Mouse (Mus musculus): ENCODE measurements around the gene Calu. TPM values are rescaled to one million over a fixed set of nuclear protein-coding genes. Genes with fewer than 3 reads are reported as not detected.
A peak's percentile ranks its signal among the peaks of the same experiment; 100 is the strongest.
"Not testable (repeated sequence)": the region's sequence is repeated elsewhere in the genome, so short reads cannot be mapped to it uniquely, and the experiment has no call there.

Gene Calu
- polyA plus RNA-seq, 1 experiment from 2014 or later = 447 TPM

DNA sequence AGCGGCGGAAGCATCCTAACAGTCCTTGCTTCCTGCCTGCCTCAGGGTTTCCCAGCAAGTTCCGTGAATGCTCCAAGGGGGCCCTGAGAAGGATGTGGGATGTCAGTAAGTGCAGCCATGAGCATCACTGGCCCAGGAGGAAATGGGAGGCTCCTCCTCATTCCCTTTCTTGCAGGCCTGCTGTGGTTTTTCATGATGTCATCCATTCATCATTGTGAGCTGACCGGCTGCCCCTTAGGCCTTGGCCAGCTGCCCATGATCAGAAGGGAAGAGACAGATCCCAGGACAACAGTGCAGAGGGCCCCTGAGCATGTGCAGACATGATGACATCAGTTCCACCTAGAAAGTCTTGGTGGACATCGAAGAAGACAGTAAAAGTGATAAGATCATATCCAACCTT, 29.0 kb upstream of the Calu start, which contains the start of gene Fam71f1:
Gene Fam71f1 (plus strand): TSS at position 262 of the 400 bp plus-strand sequence.
- H3K9ac ChIP-seq (ENCODE audit: low read length) = no peak within 1 kb of the TSS
- H3K27me3 ChIP-seq (ENCODE audit: control insufficient read depth, insufficient read depth, low read depth, low read length) = no peaks in the 10 kb centered on the region
- H3K4me2 ChIP-seq (ENCODE audit: low read depth, low read length) = no peak within 1 kb of the TSS
- H3K4me1 ChIP-seq (replicated peaks; ENCODE audit: control insufficient read depth, insufficient read depth, low read length) = no peaks in the 10 kb centered on the region
- H3K9me3 ChIP-seq (ENCODE audit: control insufficient read depth, low read length) = no peaks in the 10 kb centered on the region
- WGBS = 50% methylated on average over 5 of the region's 5 CpGs
- ATAC-seq (ENCODE audit: low read depth) = peak; percentile 81
- H3K36me3 ChIP-seq (ENCODE audit: control insufficient read depth, insufficient read depth, low read length) = no peaks in the 10 kb centered on the region
- no peak within 1 kb of the TSS for H3K4me3 ChIP-seq (ENCODE audit: low read length)
- H3K27ac ChIP-seq (ENCODE audit: low read length) = no peak within 1 kb of the TSS

GRCm38 (mm10) chr6:29321586-29321985, 26.3 kb upstream of the Calu start:
- no peaks in the 10 kb centered on the region for H3K9me3 ChIP-seq (ENCODE audit: control insufficient read depth, low read length)
- no peak overlapping the region for H3K9ac ChIP-seq (ENCODE audit: low read length)
- no peak overlapping the region for H3K27ac ChIP-seq (ENCODE audit: low read length)
- H3K4me3 ChIP-seq (ENCODE audit: low read length) = no peak overlapping the region
- no peak for ATAC-seq (ENCODE audit: low read depth)
- 68% methylated on average over 6 of the region's 6 CpGs for WGBS
- H3K4me1 ChIP-seq (replicated peaks; ENCODE audit: control insufficient read depth, insufficient read depth, low read length) = no peaks in the 10 kb centered on the region
- H3K27me3 ChIP-seq (ENCODE audit: control insufficient read depth, insufficient read depth, low read depth, low read length) = no peaks in the 10 kb centered on the region
- no peak overlapping the region for H3K4me2 ChIP-seq (ENCODE audit: low read depth, low read length)
- no peaks in the 10 kb centered on the region for H3K36me3 ChIP-seq (ENCODE audit: control insufficient read depth, insufficient read depth, low read length)

- no peak overlapping the region for H3K4me3 ChIP-seq (ENCODE audit: low read length)
- no peaks in the 10 kb centered on the region for H3K9me3 ChIP-seq (ENCODE audit: control insufficient read depth, low read length)
- WGBS = 88% methylated on average over 7 of the region's 7 CpGs
- H3K4me1 ChIP-seq (replicated peaks; ENCODE audit: control insufficient read depth, insufficient read depth, low read length) = no peaks in the 10 kb centered on the region
- H3K27ac ChIP-seq (ENCODE audit: low read length) = no peak overlapping the region
- H3K27me3 ChIP-seq (ENCODE audit: control insufficient read depth, insufficient read depth, low read depth, low read length) = no peaks in the 10 kb centered on the region
- no peak overlapping the region for H3K9ac ChIP-seq (ENCODE audit: low read length)
- H3K36me3 ChIP-seq (ENCODE audit: control insufficient read depth, insufficient read depth, low read length) = no peaks in the 10 kb centered on the region
- no peak for ATAC-seq (ENCODE audit: low read depth)
- H3K4me2 ChIP-seq (ENCODE audit: low read depth, low read length) = no peak overlapping the region
Measured at GRCm38 (mm10) chr6:29322147-29322546, 25.7 kb upstream of the Calu start.

DNA sequence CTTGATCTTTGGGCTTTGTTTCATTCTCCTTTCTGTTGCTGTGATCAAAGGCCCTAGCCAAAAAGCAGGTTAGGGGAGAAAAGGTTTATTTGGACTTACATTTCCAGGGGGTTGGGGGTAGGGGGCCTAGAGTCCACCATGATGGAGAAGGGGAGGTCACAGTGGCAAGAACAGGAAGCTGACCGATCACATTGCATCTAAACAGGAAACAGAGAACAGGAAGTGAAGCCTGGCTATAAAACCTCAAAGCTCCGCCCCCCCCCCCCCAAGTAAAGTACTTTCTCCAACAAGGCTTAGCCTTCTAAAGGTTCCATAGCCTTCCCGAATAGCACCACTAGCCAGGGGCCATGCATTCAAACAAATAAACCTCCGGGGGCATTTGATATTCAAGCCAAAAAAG, 25.1 kb upstream of the Calu start:
- Histone ChIP-seq H3K27ac (ENCODE audit: low read length) (no peak overlapping the region), H3K4me1 (replicated peaks; ENCODE audit: control insufficient read depth, insufficient read depth, low read length) (no peaks in the 10 kb centered on the region), H3K9ac (ENCODE audit: low read length) (no peak overlapping the region), H3K4me3 (ENCODE audit: low read length) (no peak overlapping the region), H3K9me3 (ENCODE audit: control insufficient read depth, low read length) (no peaks in the 10 kb centered on the region), H3K36me3 (ENCODE audit: control insufficient read depth, insufficient read depth, low read length) (no peaks in the 10 kb centered on the region), H3K4me2 (ENCODE audit: low read depth, low read length) (no peak overlapping the region), H3K27me3 (ENCODE audit: control insufficient read depth, insufficient read depth, low read depth, low read length) (no peaks in the 10 kb centered on the region)
- WGBS = 70% methylated on average over 4 of the region's 4 CpGs
- ATAC-seq (ENCODE audit: low read depth) = no peak

DNA sequence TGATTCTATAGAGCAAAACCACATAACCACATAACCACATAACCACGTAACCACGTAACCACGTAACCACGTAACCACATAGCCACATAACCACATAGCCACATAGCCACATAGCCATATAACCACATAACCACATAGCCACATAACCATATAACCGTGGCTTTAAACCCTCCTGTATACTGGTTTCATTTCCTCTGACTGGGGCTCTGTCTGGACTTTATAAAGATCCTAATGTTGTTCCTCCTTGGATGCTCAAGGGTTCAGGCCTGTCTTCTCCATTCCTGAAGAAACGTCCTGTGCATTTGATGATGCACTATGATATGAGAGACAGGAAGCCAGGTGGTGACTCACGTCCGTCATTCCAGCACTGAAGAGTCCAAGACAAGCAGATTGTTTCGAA, 20.9 kb upstream of the Calu start:
- Histone ChIP-seq H3K4me1 (replicated peaks; ENCODE audit: control insufficient read depth, insufficient read depth, low read length) (no peaks in the 10 kb centered on the region), H3K27ac (ENCODE audit: low read length) (no peak overlapping the region), H3K4me2 (ENCODE audit: low read depth, low read length) (no peak overlapping the region), H3K4me3 (ENCODE audit: low read length) (no peak overlapping the region), H3K9ac (ENCODE audit: low read length) (no peak overlapping the region), H3K9me3 (ENCODE audit: control insufficient read depth, low read length) (no peaks in the 10 kb centered on the region), H3K27me3 (ENCODE audit: control insufficient read depth, insufficient read depth, low read depth, low read length) (no peaks in the 10 kb centered on the region), H3K36me3 (ENCODE audit: control insufficient read depth, insufficient read depth, low read length) (no peaks in the 10 kb centered on the region)
- ATAC-seq (ENCODE audit: low read depth) = no peak
- 81% methylated on average over 9 of the region's 9 CpGs for WGBS

GRCm38 (mm10) chr6:29329514-29329913, 18.4 kb upstream of the Calu start:
- Histone ChIP-seq H3K4me2 (ENCODE audit: low read depth, low read length) (no peak overlapping the region), H3K4me3 (ENCODE audit: low read length) (no peak overlapping the region), H3K9ac (ENCODE audit: low read length) (no peak overlapping the region), H3K9me3 (ENCODE audit: control insufficient read depth, low read length) (no peaks in the 10 kb centered on the region), H3K27me3 (ENCODE audit: control insufficient read depth, insufficient read depth, low read depth, low read length) (no peaks in the 10 kb centered on the region), H3K4me1 (replicated peaks; ENCODE audit: control insufficient read depth, insufficient read depth, low read length) (no peaks in the 10 kb centered on the region), H3K27ac (ENCODE audit: low read length) (no peak overlapping the region), H3K36me3 (ENCODE audit: control insufficient read depth, insufficient read depth, low read length) (no peaks in the 10 kb centered on the region)
- no peak for ATAC-seq (ENCODE audit: low read depth)
- WGBS = 48% methylated on average over 4 of the region's 4 CpGs

- not testable (repeated sequence) for H3K4me2 ChIP-seq (ENCODE audit: low read depth, low read length); H3K9ac ChIP-seq (ENCODE audit: low read length); H3K36me3 ChIP-seq (ENCODE audit: control insufficient read depth, insufficient read depth, low read length); H3K9me3 ChIP-seq (ENCODE audit: control insufficient read depth, low read length); H3K27me3 ChIP-seq (ENCODE audit: control insufficient read depth, insufficient read depth, low read depth, low read length); H3K4me3 ChIP-seq (ENCODE audit: low read length); ATAC-seq (ENCODE audit: low read depth); H3K27ac ChIP-seq (ENCODE audit: low read length)
- peaks cover 14% of the 10 kb centered on the region for H3K4me1 ChIP-seq (replicated peaks; ENCODE audit: control insufficient read depth, insufficient read depth, low read length)
- 87% methylated on average over 2 of the region's 2 CpGs for WGBS
Measured at GRCm38 (mm10) chr6:29346512-29346911, 1.4 kb upstream of the Calu start.

DNA sequence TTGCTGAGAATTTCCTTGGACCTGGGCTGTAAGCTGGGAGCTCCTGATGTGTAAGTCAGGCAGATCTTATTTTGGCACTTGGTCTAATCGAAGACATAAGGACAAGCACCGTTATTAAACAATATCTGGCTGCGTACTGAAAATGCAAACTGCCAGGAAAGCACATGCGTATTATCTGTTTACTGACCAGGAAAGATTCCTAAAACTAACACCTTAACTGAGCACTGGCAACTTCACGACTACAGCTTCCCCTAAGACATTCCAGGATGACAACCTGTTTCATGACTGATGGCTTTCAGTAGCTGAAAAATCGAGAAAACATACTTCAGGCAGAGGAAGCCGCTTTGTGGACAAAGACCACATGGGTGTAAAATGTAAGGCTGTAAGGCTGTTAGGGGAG, 680 bp upstream of the Calu start:
- H3K36me3 ChIP-seq (ENCODE audit: control insufficient read depth, insufficient read depth, low read length) = no peaks in the 10 kb centered on the region
- no peaks in the 10 kb centered on the region for H3K9me3 ChIP-seq (ENCODE audit: control insufficient read depth, low read length)
- peak overlapping the region; percentile 97 for H3K9ac ChIP-seq (ENCODE audit: low read length)
- 19% methylated on average over 7 of the region's 7 CpGs for WGBS
- peak overlapping the region; percentile 61 for H3K4me2 ChIP-seq (ENCODE audit: low read depth, low read length)
- H3K27ac ChIP-seq (ENCODE audit: low read length) = peak overlapping the region; percentile 85
- ATAC-seq (ENCODE audit: low read depth) = no peak
- H3K4me1 ChIP-seq (replicated peaks; ENCODE audit: control insufficient read depth, insufficient read depth, low read length) = peaks cover 14% of the 10 kb centered on the region
- no peaks in the 10 kb centered on the region for H3K27me3 ChIP-seq (ENCODE audit: control insufficient read depth, insufficient read depth, low read depth, low read length)
- peak overlapping the region; percentile 99 for H3K4me3 ChIP-seq (ENCODE audit: low read length)

DNA sequence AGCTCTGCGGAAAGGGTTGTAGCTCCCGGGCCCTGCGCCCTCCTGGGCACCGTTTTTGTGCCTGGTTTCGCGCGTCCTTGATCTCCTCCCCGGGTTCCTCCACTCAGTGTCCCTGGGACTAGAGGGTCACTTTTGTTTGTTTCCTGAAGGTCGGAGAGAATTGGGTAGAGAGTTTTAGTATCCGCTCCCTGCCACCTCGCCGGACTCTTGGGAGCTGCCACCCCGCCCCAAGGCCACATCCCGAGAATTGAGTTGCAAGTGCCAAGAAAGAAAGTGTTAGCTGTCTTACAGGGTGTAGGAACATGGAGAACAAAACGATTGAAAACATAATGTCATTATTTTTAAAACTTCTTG, 479 bp downstream of the Calu start:
- peak; percentile 6 for ATAC-seq (ENCODE audit: low read depth)
- Histone ChIP-seq H3K9me3 (ENCODE audit: control insufficient read depth, low read length) (no peaks in the 10 kb centered on the region), H3K36me3 (ENCODE audit: control insufficient read depth, insufficient read depth, low read length) (no peaks in the 10 kb centered on the region), H3K27me3 (ENCODE audit: control insufficient read depth, insufficient read depth, low read depth, low read length) (no peaks in the 10 kb centered on the region), H3K27ac (ENCODE audit: low read length) (peak overlapping the region; percentile 85), H3K4me3 (ENCODE audit: low read length) (peak overlapping the region; percentile 99), H3K9ac (ENCODE audit: low read length) (peak overlapping the region; percentile 97), H3K4me2 (ENCODE audit: low read depth, low read length) (peak overlapping the region; percentile 61), H3K4me1 (replicated peaks; ENCODE audit: control insufficient read depth, insufficient read depth, low read length) (peaks cover 14% of the 10 kb centered on the region)
- WGBS = under 1% methylated on average over 15 of the region's 15 CpGs

- Histone ChIP-seq H3K36me3 (ENCODE audit: control insufficient read depth, insufficient read depth, low read length) (peaks cover 3% of the 10 kb centered on the region; the same call in 1 of the 2 replicates), H3K4me1 (replicated peaks; ENCODE audit: control insufficient read depth, insufficient read depth, low read length) (peaks cover 14% of the 10 kb centered on the region), H3K4me2 (ENCODE audit: low read depth, low read length) (no peak overlapping the region)
Measured at GRCm38 (mm10) chr6:29351613-29352012, 3.7 kb downstream of the Calu start.

More at GRCm38 (mm10) chr6:29351613-29352012, 3.7 kb downstream of the Calu start:
- Histone ChIP-seq H3K9me3 (ENCODE audit: control insufficient read depth, low read length) (no peaks in the 10 kb centered on the region), H3K4me3 (ENCODE audit: low read length) (no peak overlapping the region), H3K27me3 (ENCODE audit: control insufficient read depth, insufficient read depth, low read depth, low read length) (no peaks in the 10 kb centered on the region), H3K27ac (ENCODE audit: low read length) (no peak overlapping the region), H3K9ac (ENCODE audit: low read length) (no peak overlapping the region)
- no peak for ATAC-seq (ENCODE audit: low read depth)
